Mouse (Mus musculus): ENCODE results near the gene Map2k6. TPM values are rescaled to one million over a fixed set of nuclear protein-coding genes. Genes with fewer than 3 reads are reported as not detected.

The Map2k6 gene
- polyA plus RNA-seq, 1 experiment, result 2.9 TPM

DNA sequence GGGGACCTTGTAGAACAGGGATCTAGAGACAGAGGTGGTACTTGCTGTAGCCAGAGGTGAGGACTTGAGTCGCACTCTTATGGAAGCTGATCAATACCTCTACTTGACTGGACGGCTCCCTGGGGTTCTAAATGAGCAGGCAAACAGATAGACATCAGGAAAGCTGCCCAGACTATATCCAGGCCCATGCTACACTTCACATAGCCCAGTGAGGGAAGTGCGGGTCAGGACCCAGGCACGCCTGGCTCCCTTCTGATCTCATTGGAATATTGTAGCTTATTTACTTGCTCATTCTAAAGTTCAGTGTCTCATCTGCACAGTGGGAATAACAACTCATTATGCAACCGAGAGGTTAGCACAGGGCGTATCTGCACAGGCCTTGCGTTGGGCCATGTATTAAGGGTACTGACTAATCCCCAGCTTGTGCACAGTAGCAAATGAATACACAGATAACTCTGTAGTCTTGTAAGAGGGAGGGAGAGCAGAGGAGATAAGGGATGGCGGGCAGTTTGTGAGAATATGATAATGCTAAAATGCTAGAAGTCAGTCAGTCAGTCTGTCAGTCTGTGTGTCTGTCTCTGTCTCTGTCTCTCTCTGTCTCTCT is 64.2 kb downstream of the Map2k6 start:
- Histone ChIP-seq H3ac (ENCODE audit: control insufficient read depth, insufficient read length) (no peak overlapping the region), H3K79me2 (ENCODE audit: control insufficient read depth, insufficient read depth) (no peaks in the 10 kb centered on the region), H3K27me3 (ENCODE audit: control insufficient read depth, insufficient read depth, insufficient read length) (no peaks in the 10 kb centered on the region), H3K4me2 (ENCODE audit: low read depth) (no peak overlapping the region), H3K4me3 (no peak overlapping the region), H3K36me3 (ENCODE audit: control insufficient read depth, insufficient read depth) (no peaks in the 10 kb centered on the region)
- TF ChIP-seq POLR2AphosphoS2 (IDR thresholded peaks at IDR 0.05; ENCODE audit: insufficient read length, low read depth) (no peak), CEBPB (IDR thresholded peaks at IDR 0.05; ENCODE audit: insufficient read depth, poor library complexity, severe bottlenecking) (no peak), SRF (IDR thresholded peaks at IDR 0.05; ENCODE audit: control insufficient read depth, insufficient read length, low read depth) (no peak), POLR2A (IDR thresholded peaks at IDR 0.05; ENCODE audit: insufficient read length, low read depth) (no peak), MAX (IDR thresholded peaks at IDR 0.05; ENCODE audit: low read depth) (no peak), TCF3 (IDR thresholded peaks at IDR 0.05; ENCODE audit: insufficient read length, low read depth) (no peak), USF1 (IDR thresholded peaks at IDR 0.05; ENCODE audit: low read depth) (no peak), MYOG (IDR thresholded peaks at IDR 0.05; ENCODE audit: control insufficient read depth in 1 of 3, insufficient read depth in 1 of 3, insufficient read length in 2 of 3, low read depth in 2 of 3) (no peak), REST (IDR thresholded peaks at IDR 0.05; ENCODE audit: insufficient read depth, insufficient read length) (no peak), E2F4 (IDR thresholded peaks at IDR 0.05; ENCODE audit: insufficient read depth) (no peak), TCF12 (IDR thresholded peaks at IDR 0.05; ENCODE audit: insufficient read depth, poor library complexity, severe bottlenecking) (no peak), MYOD1 (IDR thresholded peaks at IDR 0.05; ENCODE audit: control insufficient read depth in 1 of 3, insufficient read length in 2 of 3, low read depth in 2 of 3) (no peak)

- no peak for TF ChIP-seq SRF (IDR thresholded peaks at IDR 0.05; ENCODE audit: control insufficient read depth, insufficient read length, low read depth)
- TF ChIP-seq POLR2AphosphoS2 (IDR thresholded peaks at IDR 0.05; ENCODE audit: insufficient read length, low read depth), result no peak
- TF ChIP-seq E2F4 (IDR thresholded peaks at IDR 0.05; ENCODE audit: insufficient read depth), result no peak
- TF ChIP-seq POLR2A (IDR thresholded peaks at IDR 0.05; ENCODE audit: insufficient read length, low read depth), result no peak
- TF ChIP-seq CEBPB (IDR thresholded peaks at IDR 0.05; ENCODE audit: insufficient read depth, poor library complexity, severe bottlenecking), result no peak
- TF ChIP-seq USF1 (IDR thresholded peaks at IDR 0.05; ENCODE audit: low read depth), result no peak
- TF ChIP-seq TCF12 (IDR thresholded peaks at IDR 0.05; ENCODE audit: insufficient read depth, poor library complexity, severe bottlenecking), result no peak
- TF ChIP-seq MAX (IDR thresholded peaks at IDR 0.05; ENCODE audit: low read depth), result no peak
- TF ChIP-seq TCF3 (IDR thresholded peaks at IDR 0.05; ENCODE audit: insufficient read length, low read depth), result no peak
- no peak for TF ChIP-seq REST (IDR thresholded peaks at IDR 0.05; ENCODE audit: insufficient read depth, insufficient read length)
- H3K4me2 ChIP-seq (ENCODE audit: low read depth), result no peak overlapping the region
- H3K36me3 ChIP-seq (ENCODE audit: control insufficient read depth, insufficient read depth), result no peaks in the 10 kb centered on the region
- H3K4me3 ChIP-seq, result no peak overlapping the region
- no peak overlapping the region for H3ac ChIP-seq (ENCODE audit: control insufficient read depth, insufficient read length)
- no peaks in the 10 kb centered on the region for H3K79me2 ChIP-seq (ENCODE audit: control insufficient read depth, insufficient read depth)
- no peaks in the 10 kb centered on the region for H3K27me3 ChIP-seq (ENCODE audit: control insufficient read depth, insufficient read depth, insufficient read length)
Observed at GRCm38 (mm10) chr11:110463801-110464200, 64.9 kb downstream of the Map2k6 start.

- TF ChIP-seq CEBPB (IDR thresholded peaks at IDR 0.05; ENCODE audit: insufficient read depth, poor library complexity, severe bottlenecking) (0 out of 2 replicates have a peak, but pooled peaks have one; percentile 7), USF1 (IDR thresholded peaks at IDR 0.05; ENCODE audit: low read depth) (no peak)
- Histone ChIP-seq H3ac (ENCODE audit: control insufficient read depth, insufficient read length) (no peak overlapping the region), H3K79me2 (ENCODE audit: control insufficient read depth, insufficient read depth) (no peaks in the 10 kb centered on the region), H3K4me3 (no peak overlapping the region), H3K27me3 (ENCODE audit: control insufficient read depth, insufficient read depth, insufficient read length) (no peaks in the 10 kb centered on the region), H3K36me3 (ENCODE audit: control insufficient read depth, insufficient read depth) (no peaks in the 10 kb centered on the region), H3K4me2 (ENCODE audit: low read depth) (no peak overlapping the region)
Observed at GRCm38 (mm10) chr11:110469054-110469453, 70.1 kb downstream of the Map2k6 start.

- H3K4me3 ChIP-seq, result no peak overlapping the region
- no peak overlapping the region for H3ac ChIP-seq (ENCODE audit: control insufficient read depth, insufficient read length)
- H3K79me2 ChIP-seq (ENCODE audit: control insufficient read depth, insufficient read depth), result no peaks in the 10 kb centered on the region
- H3K27me3 ChIP-seq (ENCODE audit: control insufficient read depth, insufficient read depth, insufficient read length), result no peaks in the 10 kb centered on the region
- H3K4me2 ChIP-seq (ENCODE audit: low read depth), result no peak overlapping the region
- TF ChIP-seq E2F4 (IDR thresholded peaks at IDR 0.05; ENCODE audit: insufficient read depth) (no peak), USF1 (IDR thresholded peaks at IDR 0.05; ENCODE audit: low read depth) (peak; percentile 11)
- H3K36me3 ChIP-seq (ENCODE audit: control insufficient read depth, insufficient read depth), result no peaks in the 10 kb centered on the region
Observed at GRCm38 (mm10) chr11:110470561-110471273, 71.8 kb downstream of the Map2k6 start.

- H3K79me2 ChIP-seq (ENCODE audit: control insufficient read depth, insufficient read depth), result no peaks in the 10 kb centered on the region
- no peak overlapping the region for H3K4me2 ChIP-seq (ENCODE audit: low read depth)
- H3K36me3 ChIP-seq (ENCODE audit: control insufficient read depth, insufficient read depth), result no peaks in the 10 kb centered on the region
- H3K4me3 ChIP-seq, result no peak overlapping the region
- TF ChIP-seq MYOG (IDR thresholded peaks at IDR 0.05; ENCODE audit: control insufficient read depth in 1 of 3, insufficient read depth in 1 of 3, insufficient read length in 2 of 3, low read depth in 2 of 3) (no peak), USF1 (IDR thresholded peaks at IDR 0.05; ENCODE audit: low read depth) (no peak), SRF (IDR thresholded peaks at IDR 0.05; ENCODE audit: control insufficient read depth, insufficient read length, low read depth) (no peak), E2F4 (IDR thresholded peaks at IDR 0.05; ENCODE audit: insufficient read depth) (no peak), CEBPB (IDR thresholded peaks at IDR 0.05; ENCODE audit: insufficient read depth, poor library complexity, severe bottlenecking) (no peak), POLR2A (IDR thresholded peaks at IDR 0.05; ENCODE audit: insufficient read length, low read depth) (no peak), MYOD1 (IDR thresholded peaks at IDR 0.05; ENCODE audit: control insufficient read depth in 1 of 3, insufficient read length in 2 of 3, low read depth in 2 of 3) (no peak), POLR2AphosphoS2 (IDR thresholded peaks at IDR 0.05; ENCODE audit: insufficient read length, low read depth) (no peak), TCF12 (IDR thresholded peaks at IDR 0.05; ENCODE audit: insufficient read depth, poor library complexity, severe bottlenecking) (no peak), MAX (IDR thresholded peaks at IDR 0.05; ENCODE audit: low read depth) (no peak), TCF3 (IDR thresholded peaks at IDR 0.05; ENCODE audit: insufficient read length, low read depth) (no peak), REST (IDR thresholded peaks at IDR 0.05; ENCODE audit: insufficient read depth, insufficient read length) (no peak)
- H3ac ChIP-seq (ENCODE audit: control insufficient read depth, insufficient read length), result no peak overlapping the region
- H3K27me3 ChIP-seq (ENCODE audit: control insufficient read depth, insufficient read depth, insufficient read length), result no peaks in the 10 kb centered on the region
Observed at GRCm38 (mm10) chr11:110471362-110471761, 72.4 kb downstream of the Map2k6 start.
